Mouse (Mus musculus): Measurements from ENCODE around the gene Dst.

- TF ChIP-seq CTCF (conservative IDR thresholded peaks at IDR 0.05; ENCODE audit: low read length) = no peak
- TF ChIP-seq NANOG (IDR thresholded peaks at IDR 0.05; ENCODE audit: borderline replicate concordance, low read length) = no peak
- TF ChIP-seq POU5F1 (IDR thresholded peaks at IDR 0.05; ENCODE audit: borderline replicate concordance, low read length) = no peak
These were observed 216.4 kb downstream of the Dst start for GRCm38 (mm10) chr1:34124376-34124775.

Data from E14TG2a.4 (cell line).